Comparison of ENCODE assay signal across 8 mouse cellular contexts in the genomic region with DNA sequence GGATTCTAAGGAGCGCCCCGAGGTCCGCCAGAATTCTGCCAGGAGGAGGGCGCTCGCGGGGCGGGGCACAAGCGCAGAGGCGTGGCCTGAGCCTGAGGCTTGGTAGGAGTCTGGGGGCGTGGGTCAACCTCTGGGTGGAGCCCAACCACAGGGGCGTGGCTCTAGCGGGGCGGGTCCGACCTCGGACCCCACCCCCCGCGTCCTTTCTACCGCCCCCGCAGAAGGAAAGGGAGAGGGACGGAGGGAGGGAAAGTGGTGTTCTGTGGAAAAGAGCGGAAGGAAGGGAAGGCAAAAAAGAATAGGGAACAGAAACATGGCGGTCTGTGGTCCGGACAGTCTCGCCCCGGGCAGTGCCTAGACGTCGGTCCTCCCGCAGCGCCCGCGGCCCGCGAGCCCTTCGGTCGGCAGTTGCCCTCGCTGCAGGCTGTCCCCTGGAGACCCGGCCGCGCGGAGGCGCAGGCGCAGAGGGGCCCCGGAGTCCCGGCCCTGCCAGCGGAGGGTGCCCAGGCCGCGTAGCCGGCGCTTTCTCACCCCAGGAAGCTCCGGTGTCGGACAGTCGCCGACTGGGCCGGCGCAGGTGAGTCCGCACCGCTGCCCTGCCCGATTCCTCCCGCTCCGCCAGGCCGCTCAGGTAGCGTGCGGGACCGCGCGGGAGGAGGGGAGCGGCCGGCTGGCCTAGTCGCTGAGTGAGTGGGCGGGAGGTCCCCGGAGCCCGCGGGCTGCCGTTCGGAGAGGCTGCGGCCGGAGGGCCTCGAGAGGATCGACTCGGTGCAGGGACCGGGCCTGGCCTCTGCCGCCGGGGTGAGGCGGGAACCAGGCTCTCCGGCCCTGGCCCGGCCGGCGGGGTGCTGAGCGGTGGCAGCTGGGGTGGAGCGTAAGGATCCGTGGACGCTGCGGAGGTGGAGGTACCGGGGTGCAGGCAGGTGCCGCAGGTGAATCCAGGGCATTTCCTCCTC. TPM values are rescaled to one million over a fixed set of nuclear protein-coding genes. Genes with fewer than 3 reads are reported as not detected.
DNase-seq lines count a peak whose midpoint lies in the region; ATAC-seq and TF ChIP-seq lines count a peak whose summit lies in the region.

A gene (plus strand): TSS at position 220 of the 956 bp plus-strand sequence.

- peak; percentile 96 for DNase-seq in ES-CJ7 (ENCODE audit: low read depth, low spot score)
- peak; percentile 88 for DNase-seq in cerebellum, adult 11 months
- DNase-seq in forebrain, embryonic 14.5 days (ENCODE audit: low spot score): peak; percentile 91
- peak; percentile 88 for DNase-seq in heart, postnatal 25 days (ENCODE audit: low spot score)
- DNase-seq in layer of hippocampus, adult 18-20 months (ENCODE audit: low spot score in 2 of 2): peak; percentile 82 to 89
- peak; percentile 96 for DNase-seq in lung, adult 2 months
- DNase-seq in thymus, adult 18-20 months: peak; percentile 88 to 89

- no peaks in the 10 kb centered on the region for H3K27me3 ChIP-seq in forebrain, embryonic 14.5 days (replicated peaks; ENCODE audit: control insufficient read depth, insufficient read depth, low read length)

- H3K4me3 ChIP-seq in forebrain, embryonic 14.5 days (ENCODE audit: low read depth, low read length): peak within 1 kb of the TSS; percentile 98
- H3K4me3 ChIP-seq in lung, adult 2 months (replicated peaks; ENCODE audit: extremely low read depth, low read depth, low read length): peak within 1 kb of the TSS; percentile 87

- WGBS in forebrain, embryonic 14.5 days: under 1% methylated on average over 83 of the region's 95 CpGs
- WGBS in lung, adult 2 months: under 1% methylated on average over 95 of the region's 95 CpGs

- no peak for TF ChIP-seq CTCF in lung, adult 2 months (IDR thresholded peaks at IDR 0.05; ENCODE audit: insufficient read depth, low read length)

- H3K9me3 ChIP-seq in forebrain, embryonic 14.5 days (replicated peaks; ENCODE audit: control insufficient read depth, low read length): no peaks in the 10 kb centered on the region

- peak; percentile 81 for TF ChIP-seq POLR2A in lung, adult 2 months (IDR thresholded peaks at IDR 0.05; ENCODE audit: borderline replicate concordance, extremely low read depth, low read depth, low read length)

- intact Hi-C loops in heart, postnatal 25 days (cut with DNase I): no loop called here

- peak; percentile 96 for ATAC-seq in forebrain, embryonic 14.5 days
- peak; percentile 93 for ATAC-seq in neutrophil, adult 5-6 weeks (ENCODE audit: extremely low read depth, insufficient number of reproducible peaks, low FRiP score, poor library complexity, severe bottlenecking)

- H3K27ac ChIP-seq in forebrain, embryonic 14.5 days (ENCODE audit: low read depth, low read length): peak within 1 kb of the TSS; percentile 66; the same call in 1 of the 2 replicates

- H3K4me1 ChIP-seq in forebrain, embryonic 14.5 days (ENCODE audit: control insufficient read depth, insufficient read depth, low read length): peaks cover 11% of the 10 kb centered on the region
- peaks cover 6% of the 10 kb centered on the region for H3K4me1 ChIP-seq in lung, adult 2 months (ENCODE audit: control insufficient read depth, insufficient read depth, low read length)

- no peaks in the 10 kb centered on the region for H3K36me3 ChIP-seq in forebrain, embryonic 14.5 days (ENCODE audit: control insufficient read depth, insufficient read depth, low read length)

- peak within 1 kb of the TSS; percentile 95 for H3K9ac ChIP-seq in forebrain, embryonic 14.5 days (ENCODE audit: low read length)

- H3K4me2 ChIP-seq in forebrain, embryonic 14.5 days (ENCODE audit: low read length): peak within 1 kb of the TSS; percentile 70

RNA-seq across cellular contexts. Expression of the gene that starts here (rescaled TPM):
- 3.1 and 3.7 TPM in 2 replicates for polyA plus RNA-seq in forebrain, embryonic 14.5 days (2014; fragmentation: Nextera tagmentation; extraction: Ambion mirVana)
- 10 to 100 TPM; 33.7 to 34.7 TPM for total RNA-seq in heart, postnatal 25 days (2021)
- 10 to 100 TPM in 1 of 2 experiments, 1 to 10 TPM in 1; 10.0 to 10.5 TPM for total RNA-seq in layer of hippocampus, adult 18-20 months (2021)
- polyA plus RNA-seq in lung, adult 2 months (2012; rRNA removed): 5.9 and 7.3 TPM in 2 replicates
- total RNA-seq in neutrophil, adult 5-6 weeks (2017): 22.8 and 23.3 TPM in 2 replicates

Comparison
In these comparisons a context has a peak if more than half of its experiments do, and no peak if none do; other contexts are left out.
1. Peak in every context shown above with its lines: DNase-seq, ATAC-seq, H3K4me3 ChIP-seq and H3K27ac ChIP-seq.